Mouse (Mus musculus) C2C12 (cell line): ENCODE measurements around the gene Stpg1.

Experiments
- CEBPB ChIP-seq: IDR thresholded peaks from one replicate; pipeline ENCODE4 v1.6.1; 2011; ENCODE audit warnings: low read depth, mild to moderate bottlenecking, control low read depth, moderate library complexity
- CTCF ChIP-seq: IDR thresholded peaks from one replicate; pipeline ENCODE4 v1.5.1; 2011; ENCODE audit not compliant: control insufficient read depth, insufficient read depth, insufficient read length
- FOSL1 ChIP-seq: IDR thresholded peaks from one replicate; pipeline ENCODE4 v1.8.0; 2011; ENCODE audit warnings: mild to moderate bottlenecking, low read length; ENCODE audit not compliant: poor library complexity, insufficient read depth, severe bottlenecking
- MYOD1 ChIP-seq: IDR thresholded peaks from one replicate; pipeline ENCODE4 v1.6.1; 2011; ENCODE audit warnings: low read depth; ENCODE audit not compliant: control insufficient read depth, insufficient read length
- MYOG ChIP-seq: IDR thresholded peaks from one replicate; pipeline ENCODE4 v1.6.1; 2011; ENCODE audit not compliant: control insufficient read depth, insufficient read length; ENCODE audit errors: extremely low read depth
- USF1 ChIP-seq: IDR thresholded peaks from one replicate; pipeline ENCODE4 v1.6.1; 2011; ENCODE audit warnings: low read depth, mild to moderate bottlenecking, control low read depth, moderate library complexity

DNA sequence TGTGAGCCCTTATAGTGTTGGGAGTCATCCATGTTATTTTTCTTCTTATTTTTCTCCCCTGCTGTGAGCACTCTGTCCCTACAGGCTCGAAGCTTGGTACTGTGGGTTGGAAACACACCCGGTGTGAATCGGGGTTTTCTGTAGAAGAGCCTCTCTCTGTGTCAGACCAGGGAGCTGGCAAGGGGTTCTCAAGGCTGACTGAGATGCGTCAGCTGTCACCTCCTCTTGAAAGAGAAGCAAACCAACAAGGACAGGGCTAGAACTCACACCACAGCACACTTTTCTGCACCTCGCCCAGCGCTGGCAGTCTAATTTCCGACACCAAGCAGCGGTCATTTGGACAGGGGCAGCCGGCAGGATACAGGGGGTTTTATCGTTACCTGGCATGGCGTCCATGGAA is 31.2 kb upstream of the Stpg1 start:
- TF ChIP-seq CTCF, result no peak
- TF ChIP-seq USF1, result no peak
- no peak for TF ChIP-seq MYOG
- TF ChIP-seq MYOD1, result no peak
- TF ChIP-seq CEBPB, result no peak
- TF ChIP-seq FOSL1, result no peak
